Mouse (Mus musculus) midbrain, postnatal 0 days (tissue): ENCODE measurements at regions not wholly inside any gene's neighbourhood (a gene's known extent, or its start where the extent isn't known, plus 50 kb on each side); places are given as distances from the start of the nearest gene placed in this dataset.

Experiments used
- ATAC-seq: fragments of 200-750 bp; cut with Nextera tagmentation; 2 replicates; pipeline ENCODE4 v1.8.0; 2017; ENCODE audit warnings: moderate number of reproducible peaks, mild to moderate bottlenecking, moderate TSS enrichment, moderate library complexity; ENCODE audit not compliant: low FRiP score
- DNase-seq: peaks from one replicate; pipeline ENCODE4 v3.0.0-alpha.2; 2015; ENCODE audit warnings: low spot score
- H3K27ac ChIP-seq: fragments of 300-500 bp; sonication (generic); 2 replicates; pipeline ENCODE4 v1.5.1; 2014; ENCODE audit warnings: low read depth, mild to moderate bottlenecking, low read length, mixed read lengths
- H3K27me3 ChIP-seq: fragments of 300-500 bp; sonication (generic); 2 replicates; pipeline ENCODE4 v1.6.1; 2014; ENCODE audit warnings: low read length, control low read depth, mixed read lengths; ENCODE audit not compliant: insufficient read depth
- H3K36me3 ChIP-seq: fragments of 300-500 bp; sonication (generic); 2 replicates; pipeline ENCODE4 v1.6.1; 2014; ENCODE audit warnings: low read length, control low read depth, mixed read lengths; ENCODE audit not compliant: insufficient read depth
- H3K4me1 ChIP-seq: fragments of 300-500 bp; sonication (generic); 2 replicates; pipeline ENCODE4 v1.6.1; 2014; ENCODE audit warnings: mild to moderate bottlenecking, control low read depth, antibody characterized with exemption, low read length, mixed read lengths; ENCODE audit not compliant: insufficient read depth
- H3K4me2 ChIP-seq: fragments of 300-500 bp; sonication (generic); 2 replicates; pipeline ENCODE4 v1.6.1; 2014; ENCODE audit warnings: low read depth, mild to moderate bottlenecking, low read length, mixed read lengths; ENCODE audit not compliant: poor library complexity, severe bottlenecking
- H3K4me3 ChIP-seq: fragments of 300-500 bp; sonication (generic); 2 replicates; pipeline ENCODE4 v1.5.1; 2014; ENCODE audit warnings: low read depth, mild to moderate bottlenecking, low read length, moderate library complexity
- H3K9ac ChIP-seq: fragments of 300-500 bp; sonication (generic); replicated peaks from 2 replicates; pipeline ENCODE4 v1.6.1; 2014; ENCODE audit warnings: mild to moderate bottlenecking, low read length, moderate library complexity, mixed read lengths; ENCODE audit not compliant: poor library complexity, severe bottlenecking
- H3K9me3 ChIP-seq: fragments of 300-500 bp; sonication (generic); 2 replicates; pipeline ENCODE4 v1.6.1; 2016; ENCODE audit warnings: low read length, control low read depth
- CTCF ChIP-seq: IDR thresholded peaks from 2 replicates; pipeline ENCODE4 v1.5.1; 2016; ENCODE audit warnings: antibody characterized with exemption, mild to moderate bottlenecking
- WGBS: fragments of 180-500 bp; shearing (Covaris S2); extraction: QIAGEN DNeasy Blood & Tissue Kit; methylation state at CpG from one replicate; pipeline ENCODE4 v1.1.7; 2014; 5-methylcytosine and 5-hydroxymethylcytosine counted together

GRCm38 (mm10) chr16:64023981-64024380 is 160.0 kb upstream of the Epha3 start:
- H3K36me3 ChIP-seq, result no peaks in the 10 kb centered on the region
- H3K4me2 ChIP-seq, result no peak overlapping the region
- no peaks in the 10 kb centered on the region for H3K9me3 ChIP-seq
- H3K27ac ChIP-seq, result no peak overlapping the region
- no peak overlapping the region for H3K9ac ChIP-seq
- no peak overlapping the region for H3K4me3 ChIP-seq
- no peak for DNase-seq
- H3K27me3 ChIP-seq, result no peaks in the 10 kb centered on the region
- TF ChIP-seq CTCF, result no peak
- no peaks in the 10 kb centered on the region for H3K4me1 ChIP-seq
- no peak for ATAC-seq

GRCm38 (mm10) chr16:64000884-64001283 is 136.9 kb upstream of the Epha3 start:
- DNase-seq, result no peak
- ATAC-seq, result no peak
- WGBS, result 71% methylated on average over 5 of the region's 5 CpGs

DNA sequence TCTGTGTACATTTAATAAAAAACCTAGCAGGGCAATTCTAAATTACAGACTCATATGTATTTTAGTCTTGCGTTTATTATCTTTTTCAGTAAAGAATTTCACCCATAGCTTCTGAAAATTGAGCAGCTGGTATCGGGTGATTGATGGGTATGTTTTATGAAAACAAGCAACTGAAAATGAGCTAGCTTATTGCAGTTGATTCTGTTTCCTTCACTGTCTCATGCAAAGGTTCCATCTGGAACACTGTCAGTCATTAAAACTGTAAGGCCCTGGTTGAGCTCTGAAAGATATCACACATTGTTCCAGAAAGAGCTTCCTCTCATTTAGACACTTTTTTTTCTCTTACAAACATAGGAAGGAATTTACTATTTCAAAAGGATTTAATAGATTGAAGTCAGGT is 103.4 kb upstream of the Epha3 start:
- no peak for TF ChIP-seq CTCF
- ATAC-seq, result no peak
- Histone ChIP-seq H3K27me3 (no peaks in the 10 kb centered on the region), H3K9ac (no peak overlapping the region), H3K36me3 (no peaks in the 10 kb centered on the region), H3K9me3 (no peaks in the 10 kb centered on the region), H3K27ac (no peak overlapping the region), H3K4me1 (no peaks in the 10 kb centered on the region), H3K4me2 (no peak overlapping the region), H3K4me3 (no peak overlapping the region)
- DNase-seq, result no peak
- 87% methylated on average over 2 of the region's 2 CpGs for WGBS

More at GRCm38 (mm10) chr16:64000884-64001283, 136.9 kb upstream of the Epha3 start:
- H3K27me3 ChIP-seq, result no peaks in the 10 kb centered on the region
- no peaks in the 10 kb centered on the region for H3K36me3 ChIP-seq
- TF ChIP-seq CTCF, result no peak
- H3K9ac ChIP-seq, result no peak overlapping the region
- no peak overlapping the region for H3K4me3 ChIP-seq
- H3K4me2 ChIP-seq, result no peak overlapping the region
- no peaks in the 10 kb centered on the region for H3K4me1 ChIP-seq
- no peaks in the 10 kb centered on the region for H3K9me3 ChIP-seq
- H3K27ac ChIP-seq, result no peak overlapping the region

GRCm38 (mm10) chr16:63960786-63961185 is 96.8 kb upstream of the Epha3 start:
- TF ChIP-seq CTCF, result no peak
- DNase-seq, result no peak
- Histone ChIP-seq H3K4me1 (no peaks in the 10 kb centered on the region), H3K9ac (no peak overlapping the region), H3K4me3 (no peak overlapping the region), H3K27me3 (no peaks in the 10 kb centered on the region), H3K9me3 (no peaks in the 10 kb centered on the region), H3K4me2 (no peak overlapping the region), H3K27ac (no peak overlapping the region), H3K36me3 (no peaks in the 10 kb centered on the region)
- ATAC-seq, result no peak
- 53% methylated on average over 1 of the region's 1 CpGs for WGBS

DNA sequence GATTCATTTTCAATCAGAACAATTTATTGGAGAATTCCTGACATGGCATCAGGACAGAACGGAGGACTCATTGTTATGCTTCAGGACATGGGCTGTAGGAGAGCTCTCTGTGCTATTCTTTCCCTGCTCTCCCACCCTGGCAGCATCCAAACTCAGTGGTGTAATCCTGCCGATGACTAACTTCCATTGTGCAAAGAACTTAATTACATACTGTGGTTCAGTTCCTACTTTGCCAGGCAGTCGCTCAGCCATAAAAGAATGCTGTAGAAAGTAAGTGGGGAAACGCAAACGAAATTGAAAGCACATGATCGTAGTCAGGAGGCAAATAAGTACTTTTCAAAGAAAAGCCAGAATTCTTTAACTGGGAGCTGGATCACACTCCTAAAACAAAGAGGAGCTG is 94.2 kb upstream of the Epha3 start:
- Histone ChIP-seq H3K27me3 (no peaks in the 10 kb centered on the region), H3K4me1 (no peaks in the 10 kb centered on the region), H3K4me2 (peak overlapping the region; percentile 15), H3K9ac (no peak overlapping the region), H3K4me3 (peak overlapping the region; percentile 9; the same call in 1 of the 2 replicates), H3K9me3 (no peaks in the 10 kb centered on the region), H3K27ac (no peak overlapping the region), H3K36me3 (no peaks in the 10 kb centered on the region)
- no peak for ATAC-seq
- peak; percentile 30 for DNase-seq
- no peak for TF ChIP-seq CTCF
- WGBS, result 11% methylated on average over 6 of the region's 6 CpGs

GRCm38 (mm10) chr16:63925195-63925594 is 61.2 kb upstream of the Epha3 start:
- no peak for TF ChIP-seq CTCF
- Histone ChIP-seq H3K4me1 (no peaks in the 10 kb centered on the region), H3K9me3 (no peaks in the 10 kb centered on the region), H3K4me3 (no peak overlapping the region), H3K36me3 (no peaks in the 10 kb centered on the region), H3K9ac (no peak overlapping the region), H3K27ac (no peak overlapping the region), H3K27me3 (no peaks in the 10 kb centered on the region), H3K4me2 (no peak overlapping the region)
- ATAC-seq, result no peak
- DNase-seq, result peak; percentile 9
- WGBS, result 42% methylated on average over 3 of the region's 3 CpGs
